Mouse (Mus musculus) inflammation-experienced regulatory T-cells, adult 16 weeks (primary cell): ENCODE data around the gene Zdhhc18. TPM values are rescaled to one million over a fixed set of nuclear protein-coding genes. Genes with fewer than 3 reads are reported as not detected.

Source experiments
- polyA plus RNA-seq: library from polyadenylated mRNA; unstranded; fragments of 100-300 nt; shearing (Covaris generic); gene quantifications from one replicate; pipeline ENCODE4 v1.2.1, GENCODE M21; 2017

The Zdhhc18 gene
- 18.1 TPM for polyA plus RNA-seq

GRCm38 (mm10) chr4:133649989-133650699 is at the start of gene Zdhhc18:
Zdhhc18 (minus strand) TSS chr4:133650154.

GRCm38 (mm10) chr4:133671881-133672844 is 22.2 kb upstream of the Zdhhc18 start, which contains the start of gene Pigv:
Pigv (minus strand) TSS chr4:133672647.

GRCm38 (mm10) chr4:133601721-133602218 is 48.2 kb downstream of the Zdhhc18 start, which contains the start of gene Sfn:
Sfn (minus strand) TSS chr4:133602168.

GRCm38 (mm10) chr4:133584059-133584951 is 65.6 kb downstream of the Zdhhc18 start, which contains the start of gene Gpn2:
Gpn2 (plus strand) TSS chr4:133584362.

GRCm38 (mm10) chr4:133574070-133574842 is 75.7 kb downstream of the Zdhhc18 start, which contains the start of gene Gpatch3:
Gpatch3 (plus strand) TSS chr4:133574745.

Other genes with a start within 250 kb of the Zdhhc18 start
- gene Tent5b, start 170.0 kb downstream of the Zdhhc18 start, polyA plus RNA-seq, result not detected
- gene Trnp1, start 151.6 kb downstream of the Zdhhc18 start, polyA plus RNA-seq, result not detected
- gene Kdf1, start 131.2 kb downstream of the Zdhhc18 start, polyA plus RNA-seq, result 1.6 TPM
- gene Nudc, start 104.2 kb downstream of the Zdhhc18 start, polyA plus RNA-seq, result 157 TPM
- gene Nr0b2, start 96.8 kb downstream of the Zdhhc18 start, polyA plus RNA-seq, result not detected
- 4.9 TPM for gene Gpatch3, start 75.4 kb downstream of the Zdhhc18 start, polyA plus RNA-seq
- 19.6 TPM for gene Gpn2, start 65.8 kb downstream of the Zdhhc18 start, polyA plus RNA-seq
- gene Sfn, start 48.0 kb downstream of the Zdhhc18 start, polyA plus RNA-seq, result 9.7 TPM
- gene Pigv, start 22.5 kb upstream of the Zdhhc18 start, polyA plus RNA-seq, result 36.7 TPM
- 32.1 TPM for gene Arid1a, start 106.6 kb upstream of the Zdhhc18 start, polyA plus RNA-seq
- 297 TPM for gene Rps6ka1, start 237.6 kb upstream of the Zdhhc18 start, polyA plus RNA-seq